Mouse (Mus musculus) layer of hippocampus, adult 11-12 months (tissue): ENCODE results near the gene Wwox.

Experiments used
- DNase-seq: peaks from one replicate; pipeline ENCODE4 v3.0.0; 2022; ENCODE audit warnings: low spot score

The Wwox gene

GRCm38 (mm10) chr8:114600196-114600595, 160.7 kb downstream of the Wwox start:
- no peak for DNase-seq

- DNase-seq = no peak
Observed at GRCm38 (mm10) chr8:114603046-114603445, 163.6 kb downstream of the Wwox start.

- DNase-seq = no peak
Observed at GRCm38 (mm10) chr8:114603561-114603960, 164.1 kb downstream of the Wwox start.

- no peak for DNase-seq
Observed at GRCm38 (mm10) chr8:114604315-114604714, 164.9 kb downstream of the Wwox start.

GRCm38 (mm10) chr8:114605651-114606050, 166.2 kb downstream of the Wwox start:
- DNase-seq = no peak

GRCm38 (mm10) chr8:114609330-114609729, 169.9 kb downstream of the Wwox start:
- no peak for DNase-seq

GRCm38 (mm10) chr8:114611075-114611474, 171.6 kb downstream of the Wwox start:
- DNase-seq = no peak

GRCm38 (mm10) chr8:114612091-114612490, 172.6 kb downstream of the Wwox start:
- no peak for DNase-seq

GRCm38 (mm10) chr8:114615413-114615812, 176.0 kb downstream of the Wwox start:
- no peak for DNase-seq

GRCm38 (mm10) chr8:114615908-114616307, 176.5 kb downstream of the Wwox start:
- DNase-seq = no peak

- DNase-seq = no peak
Observed at GRCm38 (mm10) chr8:114618908-114619508, 179.6 kb downstream of the Wwox start.

GRCm38 (mm10) chr8:114625402-114625801, 185.9 kb downstream of the Wwox start:
- no peak for DNase-seq

GRCm38 (mm10) chr8:114626897-114627296, 187.4 kb downstream of the Wwox start:
- no peak for DNase-seq

- DNase-seq = no peak
Observed at GRCm38 (mm10) chr8:114629719-114630118, 190.3 kb downstream of the Wwox start.

- DNase-seq = no peak
Observed at GRCm38 (mm10) chr8:114631087-114631486, 191.6 kb downstream of the Wwox start.

GRCm38 (mm10) chr8:114634151-114634550, 194.7 kb downstream of the Wwox start:
- no peak for DNase-seq

GRCm38 (mm10) chr8:114634669-114635410, 195.4 kb downstream of the Wwox start:
- no peak for DNase-seq

- no peak for DNase-seq
Observed at GRCm38 (mm10) chr8:114636376-114636775, 196.9 kb downstream of the Wwox start.

GRCm38 (mm10) chr8:114641809-114642208, 202.4 kb downstream of the Wwox start:
- DNase-seq = no peak

- DNase-seq = no peak
Observed at GRCm38 (mm10) chr8:114650789-114651188, 211.3 kb downstream of the Wwox start.

GRCm38 (mm10) chr8:114657789-114658188, 218.3 kb downstream of the Wwox start:
- no peak for DNase-seq

GRCm38 (mm10) chr8:114658475-114658874, 219.0 kb downstream of the Wwox start:
- DNase-seq = no peak

GRCm38 (mm10) chr8:114663053-114663452, 223.6 kb downstream of the Wwox start:
- no peak for DNase-seq

- no peak for DNase-seq
Observed at GRCm38 (mm10) chr8:114665521-114665920, 226.1 kb downstream of the Wwox start.
